Mouse (Mus musculus) embryo, embryonic 11.5 days (tissue): ENCODE measurements around the gene Sall1.

ENCODE experiments used
- DNase-seq: peaks from one replicate; pipeline ENCODE4 v3.0.0-alpha.2; 2012; ENCODE audit warnings: low read depth, low spot score

Gene Sall1

GRCm38 (mm10) chr8:89038920-89039319 lies 5.0 kb downstream of the Sall1 start:
- no peak for DNase-seq

GRCm38 (mm10) chr8:89037536-89038236 lies 6.3 kb downstream of the Sall1 start:
- no peak for DNase-seq

DNA sequence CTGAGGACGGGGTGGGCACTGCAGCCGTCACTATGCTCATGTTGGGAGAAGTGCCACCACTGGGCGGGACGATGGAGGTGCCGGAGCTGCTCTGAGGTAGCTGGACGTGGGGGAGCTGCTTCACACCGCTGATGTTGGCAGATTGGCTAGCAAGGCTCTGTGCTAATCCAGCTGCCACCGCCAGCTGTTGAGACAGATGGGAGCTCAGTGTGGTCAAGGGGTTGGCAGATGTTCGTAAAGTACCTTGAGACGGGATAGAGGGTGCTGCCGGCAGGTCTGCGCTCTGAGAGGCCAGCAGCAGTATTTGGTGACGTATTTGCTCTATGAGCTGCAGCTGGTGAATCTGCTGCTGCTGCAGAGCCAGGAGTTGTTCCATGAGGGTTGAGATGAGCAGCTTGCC lies 11.6 kb downstream of the Sall1 start:
- DNase-seq, result no peak

DNA sequence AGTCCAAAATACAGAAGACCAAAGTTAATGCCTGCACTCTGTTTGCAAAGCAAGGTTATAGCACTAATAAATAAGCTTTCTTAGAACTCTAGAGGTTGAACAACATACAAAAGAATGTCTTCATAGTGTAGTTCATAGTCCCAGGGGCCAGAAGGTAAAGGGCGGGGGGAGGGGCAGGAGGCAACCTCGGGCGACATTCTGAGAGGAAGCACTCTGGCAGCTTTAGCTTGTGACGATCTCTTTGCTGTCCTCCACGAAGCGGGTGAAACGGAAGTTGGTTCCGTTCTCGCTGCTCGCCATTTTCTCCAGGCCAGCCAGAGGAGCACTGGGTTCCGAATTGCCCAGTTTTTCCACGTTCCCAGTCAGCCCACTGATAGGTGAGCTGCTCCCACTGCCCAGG lies 15.8 kb downstream of the Sall1 start:
- DNase-seq, result no peak

- no peak for DNase-seq
Observed at GRCm38 (mm10) chr8:89026139-89026520, 17.8 kb downstream of the Sall1 start.

GRCm38 (mm10) chr8:89025281-89026138 lies 18.5 kb downstream of the Sall1 start:
- DNase-seq, result no peak

GRCm38 (mm10) chr8:89024796-89025195 lies 19.2 kb downstream of the Sall1 start:
- no peak for DNase-seq

DNA sequence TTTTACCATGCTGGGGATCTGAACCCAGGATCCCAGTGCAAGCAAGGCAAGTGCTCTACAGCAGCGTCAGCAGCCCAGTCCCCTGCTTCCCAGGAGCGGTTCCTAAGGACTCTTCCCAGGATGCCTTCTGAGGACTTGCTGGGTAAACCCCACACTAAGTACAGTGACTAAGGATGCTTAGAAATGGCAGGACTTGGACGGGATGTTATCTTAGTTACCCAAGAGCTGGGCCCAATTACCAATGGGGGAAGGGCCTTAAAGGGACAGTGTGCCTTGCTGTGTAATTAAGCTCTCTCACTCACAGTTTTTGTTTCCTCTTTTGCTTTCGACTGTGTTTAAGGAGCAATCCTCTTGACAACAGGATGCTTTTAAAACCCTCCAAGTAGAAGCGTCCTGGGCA lies 22.8 kb downstream of the Sall1 start:
- DNase-seq, result no peak

GRCm38 (mm10) chr8:89017891-89018290 lies 26.1 kb downstream of the Sall1 start:
- no peak for DNase-seq

- no peak for DNase-seq
Observed at GRCm38 (mm10) chr8:89016465-89017070, 27.4 kb downstream of the Sall1 start.

DNA sequence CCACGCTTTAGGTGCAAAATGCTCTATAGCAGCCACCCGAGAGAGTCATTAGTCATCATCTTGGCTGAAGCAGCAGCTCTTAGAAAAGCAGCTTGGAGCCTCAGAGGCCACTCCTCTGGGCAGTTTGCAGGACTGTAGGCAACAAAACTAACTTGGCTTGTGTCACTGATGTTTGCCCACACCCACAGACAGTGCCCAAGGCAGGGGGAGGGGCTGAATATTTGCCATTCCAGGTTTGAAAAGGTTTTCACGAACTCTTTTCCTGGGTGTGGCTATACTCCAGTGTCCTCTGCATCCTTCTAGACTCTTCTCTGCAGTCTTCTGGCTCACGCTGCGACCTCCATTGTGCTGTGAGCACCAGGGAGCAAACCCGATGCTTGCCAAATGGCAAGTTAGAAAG lies 28.4 kb downstream of the Sall1 start:
- no peak for DNase-seq

- no peak for DNase-seq
Observed at GRCm38 (mm10) chr8:89012853-89013534, 31.0 kb downstream of the Sall1 start.

DNA sequence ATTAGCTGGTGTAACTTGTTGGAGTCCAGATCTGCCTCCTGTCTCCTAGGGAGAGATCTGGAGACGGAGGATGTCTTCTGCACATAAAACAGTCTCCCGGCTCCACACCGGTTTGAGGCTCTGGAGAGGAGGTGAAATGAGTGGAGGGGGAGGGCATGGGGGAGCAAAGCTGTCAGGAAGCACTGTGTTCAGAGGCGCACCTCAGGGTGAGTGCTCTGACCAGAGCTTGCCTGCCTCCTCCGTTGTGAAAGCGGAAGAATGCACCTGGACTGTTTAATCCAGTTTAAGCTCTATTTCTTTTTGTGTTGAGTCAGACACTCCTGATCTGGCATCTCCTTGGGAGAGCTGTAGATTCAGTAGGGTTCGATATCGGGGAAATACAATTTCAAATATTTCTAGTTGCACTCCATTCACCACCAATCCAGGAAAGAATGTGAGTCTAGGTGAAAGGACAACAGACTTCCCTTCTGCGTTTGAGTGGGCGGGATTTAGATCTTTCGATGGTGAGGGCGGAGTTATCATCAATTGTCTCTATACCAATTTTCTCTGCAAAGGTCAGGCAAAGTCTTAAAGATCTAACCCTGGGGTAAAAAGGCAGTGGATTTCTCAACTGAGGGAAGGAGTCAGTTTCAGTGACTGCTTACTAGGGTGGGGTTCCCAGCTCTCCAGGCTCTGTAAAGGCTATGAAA lies 31.8 kb downstream of the Sall1 start:
- no peak for DNase-seq

DNA sequence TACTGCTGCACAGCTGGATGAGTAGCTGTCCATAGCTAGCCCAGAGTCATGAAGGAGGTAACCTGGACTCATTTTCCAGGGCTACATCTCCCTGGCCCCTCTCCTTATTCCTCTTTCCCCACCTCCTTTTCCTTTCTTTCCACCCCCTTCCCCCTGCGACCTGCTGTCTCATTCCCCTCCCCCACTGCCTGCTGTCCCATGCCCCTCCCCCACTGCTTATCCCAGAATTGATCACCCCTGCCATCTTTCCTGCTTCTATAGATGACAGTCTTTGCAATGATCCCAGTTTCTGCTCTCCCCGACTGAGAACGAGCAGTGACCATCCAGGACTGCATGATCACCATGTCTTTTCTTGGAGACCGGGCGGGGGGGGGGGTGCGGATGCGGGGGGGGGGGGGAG lies 35.2 kb downstream of the Sall1 start:
- no peak for DNase-seq

DNA sequence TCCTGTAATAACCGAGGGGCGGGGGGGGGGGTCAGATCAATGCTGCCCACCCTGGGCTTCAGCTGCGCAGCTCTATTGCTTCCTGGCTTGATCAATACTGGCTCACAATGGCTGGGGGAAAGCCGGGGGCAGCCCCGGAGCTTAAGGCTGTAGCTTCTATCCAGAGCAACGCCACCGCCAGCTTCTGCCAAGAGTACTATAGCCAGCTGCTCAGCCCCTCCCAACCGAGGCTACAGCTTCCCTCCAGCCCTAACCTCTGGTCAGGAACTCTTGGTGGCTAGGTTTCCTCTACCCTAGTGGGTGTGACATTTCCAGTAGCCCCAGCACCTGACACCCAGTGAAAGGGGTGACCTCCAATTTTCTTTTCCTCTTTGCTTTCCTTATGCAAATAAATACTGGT lies 36.8 kb downstream of the Sall1 start:
- DNase-seq, result no peak

DNA sequence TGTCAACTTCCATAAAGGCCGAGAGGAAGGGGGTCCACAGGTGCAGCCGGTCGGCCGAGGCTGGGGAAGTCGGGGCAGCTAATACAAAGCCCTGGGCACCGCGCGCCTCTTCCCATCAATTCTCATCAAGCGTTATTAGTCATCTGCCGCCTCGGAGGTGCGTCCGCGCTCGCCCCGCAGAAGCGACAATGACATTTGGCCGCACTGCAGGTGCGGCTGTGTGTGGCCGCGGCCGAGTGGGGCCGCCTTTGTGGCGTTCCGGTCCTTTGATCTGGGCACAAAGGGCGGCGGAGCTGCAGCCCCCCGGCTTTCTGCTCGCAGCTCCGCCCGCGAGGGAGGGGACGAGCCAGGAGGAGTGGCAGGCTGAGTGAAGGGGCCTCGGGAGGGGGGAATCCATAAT lies 37.5 kb downstream of the Sall1 start:
- DNase-seq, result no peak

DNA sequence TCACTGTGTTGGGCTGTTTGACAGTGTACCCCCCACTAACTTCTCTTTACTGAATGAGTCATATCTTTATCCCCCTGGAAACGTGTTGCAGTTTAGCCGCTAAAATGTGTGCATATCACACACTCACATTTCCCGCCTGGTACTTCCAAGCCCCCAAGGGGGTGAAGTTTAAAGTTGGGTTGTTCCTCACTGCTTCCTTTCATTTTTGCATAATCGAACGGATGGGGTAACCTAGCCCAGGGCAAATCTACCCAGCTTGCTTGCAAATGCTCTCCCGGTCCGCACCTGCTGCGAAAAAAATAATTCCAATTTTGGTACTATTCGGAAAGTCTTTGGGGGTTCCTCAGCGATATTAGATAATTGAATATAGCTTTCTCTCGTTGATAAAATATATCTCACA lies 38.2 kb downstream of the Sall1 start:
- DNase-seq, result no peak

GRCm38 (mm10) chr8:89004041-89004440 lies 39.9 kb downstream of the Sall1 start:
- DNase-seq, result no peak

GRCm38 (mm10) chr8:89003336-89003896 lies 40.5 kb downstream of the Sall1 start:
- DNase-seq, result no peak

- no peak for DNase-seq
Observed at GRCm38 (mm10) chr8:89002128-89002527, 41.8 kb downstream of the Sall1 start.

- DNase-seq, result no peak
Observed at GRCm38 (mm10) chr8:88997276-88997675, 46.7 kb downstream of the Sall1 start.
